Mouse (Mus musculus): ENCODE results near the gene Scamp4.

Gene Scamp4

GRCm38 (mm10) chr10:80602698-80603325 is at the start of gene Scamp4, which contains the start of gene Adat3:
TSS of gene Scamp4 (plus strand) at chr10:80602872.
TSS of gene Adat3 (plus strand) at chr10:80602880.
- DNase-seq, result peak; percentile 92 to 96

- DNase-seq, result no peak
Measured at GRCm38 (mm10) chr10:80553575-80553974, 49.1 kb upstream of the Scamp4 start.

GRCm38 (mm10) chr10:80553997-80554396 is 48.7 kb upstream of the Scamp4 start:
- no peak for DNase-seq

- peak; percentile 82 to 87 for DNase-seq
Measured at GRCm38 (mm10) chr10:80557346-80557965, 45.2 kb upstream of the Scamp4 start.

- DNase-seq, result no peak
Measured at GRCm38 (mm10) chr10:80559431-80559830, 43.2 kb upstream of the Scamp4 start.

- DNase-seq, result no peak
Measured at GRCm38 (mm10) chr10:80560621-80561020, 42.1 kb upstream of the Scamp4 start.

- peak; percentile 91 to 96 for DNase-seq
Measured at GRCm38 (mm10) chr10:80561116-80561944, 41.3 kb upstream of the Scamp4 start, which contains the start of gene Rexo1. TSS of gene Rexo1 (minus strand) at chr10:80561560.

- peak; percentile 68 to 88 for DNase-seq
Measured at GRCm38 (mm10) chr10:80566375-80567092, 36.1 kb upstream of the Scamp4 start.

GRCm38 (mm10) chr10:80568876-80569275 is 33.8 kb upstream of the Scamp4 start:
- no peak for DNase-seq

GRCm38 (mm10) chr10:80569664-80570066 is 33.0 kb upstream of the Scamp4 start:
- DNase-seq, result peak; percentile 73 to 74

GRCm38 (mm10) chr10:80570419-80570818 is 32.3 kb upstream of the Scamp4 start:
- DNase-seq, result no peak

- DNase-seq, result no peak
Measured at GRCm38 (mm10) chr10:80570871-80571836, 31.5 kb upstream of the Scamp4 start.

GRCm38 (mm10) chr10:80572477-80572876 is 30.2 kb upstream of the Scamp4 start:
- no peak for DNase-seq

- no peak for DNase-seq
Measured at GRCm38 (mm10) chr10:80573944-80574343, 28.7 kb upstream of the Scamp4 start.

- DNase-seq, result no peak
Measured at GRCm38 (mm10) chr10:80574896-80575295, 27.8 kb upstream of the Scamp4 start.

- no peak for DNase-seq
Measured at GRCm38 (mm10) chr10:80575925-80576324, 26.7 kb upstream of the Scamp4 start.

GRCm38 (mm10) chr10:80576351-80577194 is 26.1 kb upstream of the Scamp4 start:
- DNase-seq, result peak in 1 of 2 experiments; percentile 52

GRCm38 (mm10) chr10:80577195-80578130 is 25.2 kb upstream of the Scamp4 start, which contains the start of gene Klf16:
TSS of gene Klf16 (minus strand) at chr10:80577321.
- DNase-seq, result peak; percentile 97 to 98

GRCm38 (mm10) chr10:80578131-80578750 is 24.4 kb upstream of the Scamp4 start:
- peak; percentile 74 to 85 for DNase-seq
